Mouse (Mus musculus) fat pad, adult 2 months (tissue): ENCODE measurements around the gene Ccdc85b.

Experiments
- DNase-seq: peaks from one replicate; pipeline ENCODE4 v3.0.0-alpha.2; 2011; ENCODE audit warnings: low read depth, low spot score; ENCODE audit errors: extremely low read depth

Gene Ccdc85b

GRCm38 (mm10) chr19:5456922-5457745 is 560 bp downstream of the Ccdc85b start:
- no peak for DNase-seq

GRCm38 (mm10) chr19:5456241-5456921 is 1.3 kb downstream of the Ccdc85b start:
- DNase-seq, result no peak

GRCm38 (mm10) chr19:5455568-5455967 is 2.1 kb downstream of the Ccdc85b start:
- no peak for DNase-seq

DNA sequence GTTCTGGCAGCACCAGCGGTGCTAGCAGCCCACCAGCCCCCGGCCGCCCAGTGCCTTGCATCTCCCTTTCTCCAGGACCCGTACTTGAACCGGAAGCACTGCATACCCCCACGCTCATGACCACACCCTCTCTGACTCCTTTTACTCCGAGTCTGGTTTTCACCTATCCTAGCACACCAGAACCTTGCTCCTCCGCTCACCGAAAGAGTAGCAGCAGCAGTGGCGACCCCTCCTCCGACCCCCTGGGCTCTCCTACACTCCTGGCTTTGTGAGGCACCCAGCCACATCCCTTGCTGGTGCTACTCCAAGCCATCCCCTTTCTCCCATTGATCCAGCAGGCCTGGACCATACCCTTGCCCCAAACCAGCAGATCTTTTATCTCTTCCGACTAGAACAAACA is 2.7 kb downstream of the Ccdc85b start:
- DNase-seq, result no peak

- no peak for DNase-seq
Observed at GRCm38 (mm10) chr19:5451766-5452165, 5.9 kb downstream of the Ccdc85b start.

GRCm38 (mm10) chr19:5449673-5450072 is 8.0 kb downstream of the Ccdc85b start:
- no peak for DNase-seq

GRCm38 (mm10) chr19:5448354-5449150 is 9.1 kb downstream of the Ccdc85b start:
- no peak for DNase-seq

DNA sequence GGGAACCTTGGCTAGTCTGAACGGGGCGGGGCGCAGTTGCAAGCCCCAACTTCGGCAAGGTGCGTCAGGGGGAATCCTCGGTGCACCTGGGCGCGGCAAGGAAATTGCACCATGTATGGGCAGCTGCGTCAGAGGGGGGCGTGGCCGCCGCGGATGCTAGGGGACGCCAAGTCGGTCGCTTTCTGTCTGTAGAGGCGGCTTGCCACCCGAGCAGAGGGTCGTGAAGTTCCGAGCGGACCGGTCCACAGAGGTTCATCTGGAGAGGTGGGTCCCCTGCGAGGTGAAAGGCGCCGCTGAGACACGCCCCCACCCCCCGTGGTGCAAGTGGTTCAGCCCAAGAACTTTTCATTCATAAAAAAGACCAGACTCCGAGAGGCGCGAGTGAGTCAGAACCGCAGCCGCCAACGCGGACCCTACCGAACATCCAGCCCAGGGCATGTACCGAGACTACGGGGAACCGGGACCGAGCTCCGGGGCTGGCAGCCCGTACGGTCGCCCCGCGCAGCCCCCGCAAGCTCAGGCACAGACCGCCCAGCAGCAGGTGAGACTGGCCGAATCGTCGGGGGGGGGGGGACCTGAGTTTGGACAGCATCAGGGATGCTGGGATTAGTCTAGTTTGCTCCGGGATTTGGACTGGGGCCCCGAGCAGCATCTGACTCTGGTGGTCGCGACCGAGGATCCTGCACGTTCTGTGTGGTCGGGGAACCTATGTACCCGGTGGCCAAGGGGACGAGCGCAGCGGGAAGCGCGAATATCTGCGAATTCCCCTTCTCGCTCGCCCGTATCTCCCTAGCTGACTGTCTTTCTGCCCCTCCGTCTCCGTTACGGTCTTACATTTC is 10.0 kb downstream of the Ccdc85b start, which contains the start of gene Fosl1:
Gene Fosl1 (plus strand): TSS at position 33 of the 839 bp plus-strand sequence.
- DNase-seq, result no peak

GRCm38 (mm10) chr19:5445747-5446146 is 11.9 kb downstream of the Ccdc85b start:
- no peak for DNase-seq

DNA sequence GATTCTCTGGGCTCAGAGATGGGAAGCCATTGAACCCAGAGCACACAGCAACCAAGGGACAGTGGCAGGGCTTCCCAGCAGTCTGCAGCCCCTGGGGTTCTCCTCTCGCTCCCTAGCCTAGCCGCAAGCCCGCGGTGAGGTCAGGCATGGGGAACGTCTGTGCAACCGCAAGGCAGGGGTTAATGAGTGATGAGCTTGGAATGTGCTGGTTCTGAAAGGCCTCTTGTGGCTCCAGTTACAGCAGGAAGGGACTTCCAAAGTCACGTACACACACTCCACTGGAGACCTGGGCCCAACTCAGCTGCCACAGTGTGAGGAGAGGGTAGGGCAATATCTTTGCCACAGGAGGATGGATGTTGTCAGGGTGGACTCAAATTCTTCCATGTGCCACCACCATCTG is 12.7 kb downstream of the Ccdc85b start:
- DNase-seq, result no peak

- no peak for DNase-seq
Observed at GRCm38 (mm10) chr19:5444371-5444908, 13.3 kb downstream of the Ccdc85b start.

GRCm38 (mm10) chr19:5433951-5434350 is 23.7 kb downstream of the Ccdc85b start:
- no peak for DNase-seq

- DNase-seq, result no peak
Observed at GRCm38 (mm10) chr19:5432992-5433852, 24.5 kb downstream of the Ccdc85b start.

DNA sequence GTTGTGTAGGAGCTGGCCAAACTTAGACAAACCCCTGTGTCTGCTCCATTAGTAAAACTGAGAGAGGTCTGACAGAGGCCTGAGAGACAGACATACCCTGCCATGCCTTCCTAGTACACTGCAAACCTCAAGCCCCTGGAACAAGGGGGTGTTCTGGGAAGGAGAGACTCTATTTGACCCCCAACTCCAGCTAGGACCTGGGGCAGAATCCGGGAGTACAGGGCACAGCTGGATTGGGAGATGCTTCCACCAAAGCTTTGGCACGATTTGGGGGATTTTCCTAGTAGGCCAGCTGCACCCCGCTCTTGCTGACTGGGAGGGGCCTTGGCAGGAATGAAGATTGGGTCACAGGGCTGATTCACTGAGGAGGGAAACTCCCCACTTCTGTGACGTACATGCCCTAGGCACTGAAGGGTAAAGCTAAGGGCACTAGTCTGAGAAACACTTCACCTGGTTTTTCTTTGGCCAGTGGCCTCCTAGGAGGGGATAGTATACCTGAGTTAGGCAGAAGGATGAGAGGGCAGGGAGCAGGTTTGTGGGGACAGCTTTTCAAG is 25.7 kb downstream of the Ccdc85b start:
- no peak for DNase-seq

DNA sequence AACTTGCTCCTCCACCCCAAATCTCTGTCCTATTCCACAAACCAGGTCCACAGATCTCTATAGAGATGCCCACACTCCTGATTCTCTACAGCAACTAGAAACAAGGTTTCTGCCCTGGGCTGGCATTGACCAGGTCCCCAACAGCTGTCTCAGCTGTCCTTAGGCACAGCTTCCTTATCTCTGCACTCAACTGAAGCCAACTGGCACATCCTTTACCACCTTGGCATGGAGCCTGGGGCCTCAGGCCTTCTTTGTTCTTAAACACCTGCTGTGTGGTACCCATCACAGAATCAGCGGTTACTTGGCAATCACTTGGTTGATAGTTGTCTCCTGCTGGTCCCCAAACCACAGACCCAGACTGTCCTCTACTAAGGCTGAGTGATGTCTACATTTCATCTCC is 27.3 kb downstream of the Ccdc85b start:
- no peak for DNase-seq

- DNase-seq, result no peak
Observed at GRCm38 (mm10) chr19:5429806-5430205, 27.9 kb downstream of the Ccdc85b start.

GRCm38 (mm10) chr19:5429219-5429618 is 28.5 kb downstream of the Ccdc85b start:
- no peak for DNase-seq

- DNase-seq, result no peak
Observed at GRCm38 (mm10) chr19:5428083-5428482, 29.6 kb downstream of the Ccdc85b start.

DNA sequence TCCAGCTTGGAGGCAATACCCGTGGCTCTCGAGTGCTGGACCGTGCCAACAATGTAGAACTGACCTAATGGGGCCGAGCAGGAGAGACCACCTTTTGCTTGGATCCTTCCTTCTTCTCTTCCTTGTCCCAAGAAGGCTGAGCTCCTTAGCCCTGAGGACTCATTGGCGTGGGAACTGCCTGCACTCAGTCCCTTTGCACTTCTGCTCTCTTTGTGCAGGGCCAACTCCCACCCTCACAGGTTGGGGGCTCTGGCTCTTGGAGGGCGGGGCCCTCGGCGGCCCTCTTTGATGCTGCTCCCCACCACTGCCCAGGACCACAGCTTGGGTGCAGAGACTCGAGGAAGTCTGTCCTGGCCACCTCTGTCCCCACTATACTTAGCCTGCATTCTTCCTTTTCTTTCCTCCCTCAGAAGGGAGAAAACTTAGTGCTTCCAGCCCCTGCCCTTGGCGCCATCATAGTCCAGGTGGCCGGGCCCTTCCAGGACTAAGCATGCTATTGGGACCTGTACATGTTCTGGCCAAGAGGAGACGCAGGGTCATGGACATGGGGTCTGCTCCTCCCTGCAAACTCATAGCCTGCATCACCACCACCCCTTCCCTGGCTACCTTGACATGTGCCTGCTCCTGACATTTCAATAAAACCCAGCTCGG is 30.9 kb downstream of the Ccdc85b start:
- no peak for DNase-seq
